Mouse (Mus musculus): ENCODE results near the gene Rnf32. TPM values are rescaled to one million over a fixed set of nuclear protein-coding genes. Genes with fewer than 3 reads are reported as not detected.

The Rnf32 gene
- total RNA-seq (2021): 10 to 100 TPM; 15.0 to 20.7 TPM

GRCm38 (mm10) chr5:29195570-29196263, at the start of gene Rnf32:
Rnf32 (plus strand) TSS chr5:29195992.
- DNase-seq (ENCODE audit: low spot score in 2 of 2): peak; percentile 88 to 93
- intact Hi-C loops (cut with DNase I): loop anchor here (5.0 kb wide), 1 partner anchor 728 kb away; the partner anchor contains the start of gene Shh

- intact Hi-C loops (cut with DNase I): no loop called here
- DNase-seq (ENCODE audit: low spot score in 2 of 2): no peak
Measured at GRCm38 (mm10) chr5:29150146-29150545, 45.6 kb upstream of the Rnf32 start.

- DNase-seq (ENCODE audit: low spot score in 2 of 2): no peak
- intact Hi-C loops (cut with DNase I): no loop called here
Measured at GRCm38 (mm10) chr5:29159849-29160248, 35.9 kb upstream of the Rnf32 start.

- DNase-seq (ENCODE audit: low spot score in 2 of 2): no peak
- intact Hi-C loops (cut with DNase I): no loop called here
Measured at GRCm38 (mm10) chr5:29166947-29167346, 28.8 kb upstream of the Rnf32 start.

GRCm38 (mm10) chr5:29170193-29170592, 25.6 kb upstream of the Rnf32 start:
- DNase-seq (ENCODE audit: low spot score in 2 of 2): no peak
- intact Hi-C loops (cut with DNase I): no loop called here

GRCm38 (mm10) chr5:29171165-29171564, 24.6 kb upstream of the Rnf32 start:
- intact Hi-C loops (cut with DNase I): no loop called here
- DNase-seq (ENCODE audit: low spot score in 2 of 2): no peak

- DNase-seq (ENCODE audit: low spot score in 2 of 2): no peak
Measured at GRCm38 (mm10) chr5:29186798-29187197, 9.0 kb upstream of the Rnf32 start.

GRCm38 (mm10) chr5:29195231-29195569, 592 bp upstream of the Rnf32 start:
- DNase-seq (ENCODE audit: low spot score in 2 of 2): no peak
- intact Hi-C loops (cut with DNase I): loop anchor here (5.0 kb wide), 1 partner anchor 728 kb away; the partner anchor contains the start of gene Shh

More at GRCm38 (mm10) chr5:29186798-29187197, 9.0 kb upstream of the Rnf32 start:
- intact Hi-C loops (cut with DNase I): no loop called here

- intact Hi-C loops (cut with DNase I): loop anchor here (5.0 kb wide), 1 partner anchor 729 kb away; the partner anchor contains the start of gene Shh
- peak in 1 of 2 experiments; percentile 27 for DNase-seq (ENCODE audit: low spot score in 2 of 2)
Measured at GRCm38 (mm10) chr5:29196264-29196658, 469 bp downstream of the Rnf32 start.

GRCm38 (mm10) chr5:29197187-29197586, 1.4 kb downstream of the Rnf32 start:
- no peak for DNase-seq (ENCODE audit: low spot score in 2 of 2)
- intact Hi-C loops (cut with DNase I): loop anchor here (5.0 kb wide), 1 partner anchor 730 kb away; the partner anchor contains the start of gene Shh

- no peak for DNase-seq (ENCODE audit: low spot score in 2 of 2)
- intact Hi-C loops (cut with DNase I): loop anchor here (5.0 kb wide), 1 partner anchor 732 kb away; the partner anchor contains the start of gene Shh
Measured at GRCm38 (mm10) chr5:29198960-29199488, 3.2 kb downstream of the Rnf32 start.

- no peak for DNase-seq (ENCODE audit: low spot score in 2 of 2)
- intact Hi-C loops (cut with DNase I): loop anchor here (5.0 kb wide), 1 partner anchor 733 kb away; the partner anchor contains the start of gene Shh
Measured at GRCm38 (mm10) chr5:29199868-29200267, 4.1 kb downstream of the Rnf32 start.

GRCm38 (mm10) chr5:29205690-29206089, 9.9 kb downstream of the Rnf32 start:
- no peak for DNase-seq (ENCODE audit: low spot score in 2 of 2)
- intact Hi-C loops (cut with DNase I): no loop called here

GRCm38 (mm10) chr5:29211980-29212555, 16.3 kb downstream of the Rnf32 start:
- no peak for DNase-seq (ENCODE audit: low spot score in 2 of 2)
- intact Hi-C loops (cut with DNase I): no loop called here

GRCm38 (mm10) chr5:29217997-29218396, 22.2 kb downstream of the Rnf32 start:
- intact Hi-C loops (cut with DNase I): no loop called here

GRCm38 (mm10) chr5:29224089-29224488, 28.3 kb downstream of the Rnf32 start:
- DNase-seq (ENCODE audit: low spot score in 2 of 2): no peak
- intact Hi-C loops (cut with DNase I): no loop called here

More at GRCm38 (mm10) chr5:29217997-29218396, 22.2 kb downstream of the Rnf32 start:
- DNase-seq (ENCODE audit: low spot score in 2 of 2): no peak

- no peak for DNase-seq (ENCODE audit: low spot score in 2 of 2)
- intact Hi-C loops (cut with DNase I): no loop called here
Measured at GRCm38 (mm10) chr5:29230481-29230880, 34.7 kb downstream of the Rnf32 start.

GRCm38 (mm10) chr5:29238379-29238778, 42.6 kb downstream of the Rnf32 start:
- intact Hi-C loops (cut with DNase I): no loop called here

GRCm38 (mm10) chr5:29244769-29245168, 49.0 kb downstream of the Rnf32 start:
- intact Hi-C loops (cut with DNase I): no loop called here
- peak in 1 of 2 experiments; percentile 35 for DNase-seq (ENCODE audit: low spot score in 2 of 2)

More at GRCm38 (mm10) chr5:29238379-29238778, 42.6 kb downstream of the Rnf32 start:
- DNase-seq (ENCODE audit: low spot score in 2 of 2): no peak

GRCm38 (mm10) chr5:29250795-29251495, 55.2 kb downstream of the Rnf32 start:
- DNase-seq (ENCODE audit: low spot score in 2 of 2): no peak
- intact Hi-C loops (cut with DNase I): no loop called here
